Mouse (Mus musculus) heart, adult 2 months (tissue): ENCODE measurements around the gene Tspyl3.

Experiments
- CTCF ChIP-seq: fragments of 200-600 bp; IDR thresholded peaks from 2 replicates; pipeline ENCODE4 v1.8.1; 2022; ENCODE audit warnings: antibody characterized with exemption, mild to moderate bottlenecking, moderate library complexity
- EP300 ChIP-seq: fragments of 200-500 bp; IDR thresholded peaks from 2 replicates; pipeline ENCODE4 v1.6.1; 2011; ENCODE audit warnings: low read depth, low read length, control low read depth; ENCODE audit not compliant: insufficient read depth
- POLR2A ChIP-seq: fragments of 200-500 bp; IDR thresholded peaks from 2 replicates; pipeline ENCODE4 v1.6.1; 2011; ENCODE audit warnings: mild to moderate bottlenecking, low read depth, low read length, control low read depth; ENCODE audit not compliant: insufficient read depth

- TF ChIP-seq POLR2A (no peak), CTCF (no peak), EP300 (no peak)
These were observed 26.1 kb downstream of the Tspyl3 start for GRCm38 (mm10) chr2:153199114-153199513.
